Mouse (Mus musculus) megakaryocyte, embryonic 14.5 days (primary cell): ENCODE measurements around the gene Egln2.

Source experiments
- FLI1 ChIP-seq: IDR thresholded peaks from 2 replicates; pipeline ENCODE4 v1.6.1; 2012; ENCODE audit warnings: low read length, inconsistent platforms, mixed read lengths
- GATA1 ChIP-seq: IDR thresholded peaks from 3 replicates; pipeline ENCODE4 v1.6.1; 2012; ENCODE audit warnings: mixed read lengths, low read length, inconsistent platforms, borderline replicate concordance

DNA sequence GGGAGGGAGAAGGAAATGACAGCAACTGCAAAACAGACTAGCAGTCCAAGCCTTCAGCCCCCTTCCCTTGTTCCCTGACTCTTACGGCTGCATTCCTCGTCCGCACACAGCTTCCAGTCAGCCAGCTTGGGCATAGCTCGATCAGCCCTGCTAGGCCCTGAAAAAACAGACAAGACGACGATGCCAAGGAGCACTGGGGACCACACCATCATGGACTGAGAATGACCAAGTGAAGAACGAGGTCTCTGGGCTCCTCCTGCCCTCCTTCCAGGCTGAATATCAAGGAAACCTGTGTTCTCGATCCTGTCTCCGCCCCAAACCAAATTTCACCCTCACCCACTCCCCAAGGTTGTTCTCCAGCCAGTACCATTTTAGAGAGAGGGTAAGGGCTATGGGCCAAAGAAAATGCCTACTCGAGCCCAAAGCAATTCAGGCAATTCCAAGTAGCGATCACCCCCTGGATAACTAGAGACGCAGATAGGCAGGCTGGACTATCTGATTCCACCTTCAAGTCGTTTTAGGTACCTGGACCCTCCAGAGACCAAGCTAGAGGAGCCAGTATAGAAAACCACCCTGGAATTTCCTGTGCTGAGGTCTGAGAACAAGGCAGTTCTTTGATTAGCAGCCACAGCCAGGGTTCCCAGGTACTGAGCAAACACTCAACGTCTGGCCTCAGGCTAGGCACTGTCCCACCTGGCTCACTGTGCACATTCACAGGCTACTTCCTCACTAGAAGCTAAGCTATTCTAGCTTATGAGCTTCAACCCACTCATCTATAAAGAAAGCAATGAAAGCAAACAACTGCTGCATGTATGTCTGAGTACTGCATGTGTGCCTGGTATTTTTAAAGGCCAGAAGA, 14.5 kb upstream of the Egln2 start, which contains the start of the genes Gm21983 and Mia:
- TF ChIP-seq GATA1: no peak
- no peak for TF ChIP-seq FLI1
